Mouse (Mus musculus): ENCODE results near the gene Fam107a. TPM values are rescaled to one million over a fixed set of nuclear protein-coding genes. Genes with fewer than 3 reads are reported as not detected.

The Fam107a gene
- polyA plus RNA-seq, 1 experiment from 2014 or later: 0.36 TPM

- Histone ChIP-seq H3K4me3 (ENCODE audit: low read depth, low read length) (no peak overlapping the region), H3K9ac (ENCODE audit: low read length) (no peak overlapping the region), H3K4me1 (replicated peaks; ENCODE audit: control insufficient read depth, insufficient read depth) (no peaks in the 10 kb centered on the region), H3K27ac (replicated peaks) (no peak overlapping the region), H3K36me3 (ENCODE audit: control insufficient read depth, insufficient read depth, low read length) (no peaks in the 10 kb centered on the region), H3K27me3 (ENCODE audit: control insufficient read depth, insufficient read depth, low read length) (no peaks in the 10 kb centered on the region), H3K9me3 (ENCODE audit: control insufficient read depth, low read length) (no peaks in the 10 kb centered on the region), H3K4me2 (replicated peaks; ENCODE audit: low read depth) (no peak overlapping the region)
- ATAC-seq (ENCODE audit: low FRiP score, low TSS enrichment) (no peak), DNase-seq (ENCODE audit: low spot score) (no peak)
- no peak for TF ChIP-seq EP300 (optimal IDR thresholded peaks at IDR 0.05)
- TF ChIP-seq CTCF (IDR thresholded peaks at IDR 0.05; ENCODE audit: low read depth): no peak
- WGBS: 49% methylated on average over 7 of the region's 7 CpGs
Measured at GRCm38 (mm10) chr14:8257521-8258334, 60.1 kb downstream of the Fam107a start.

DNA sequence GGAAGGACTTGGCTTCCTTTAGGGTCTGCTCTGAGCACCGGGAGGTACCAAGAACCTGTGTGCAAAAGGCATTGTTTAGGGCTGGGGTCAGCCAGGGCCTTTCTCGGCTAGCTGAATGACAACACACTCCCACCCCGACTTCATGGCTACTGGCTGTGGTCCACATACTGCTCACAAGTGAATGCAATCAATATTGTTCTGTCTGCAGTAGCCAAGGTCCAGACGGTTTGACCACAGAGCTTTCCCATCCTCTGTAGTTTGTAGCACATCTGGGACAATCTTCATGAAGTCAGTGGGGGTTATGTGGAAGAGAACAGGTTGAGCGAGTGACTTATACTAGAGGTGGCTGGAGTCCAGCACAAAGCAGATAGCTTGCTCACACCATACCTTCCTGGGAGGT lies 60.9 kb downstream of the Fam107a start:
- Histone ChIP-seq H3K4me3 (ENCODE audit: low read depth, low read length) (no peak overlapping the region), H3K27me3 (ENCODE audit: control insufficient read depth, insufficient read depth, low read length) (no peaks in the 10 kb centered on the region), H3K4me2 (replicated peaks; ENCODE audit: low read depth) (no peak overlapping the region), H3K4me1 (replicated peaks; ENCODE audit: control insufficient read depth, insufficient read depth) (no peaks in the 10 kb centered on the region), H3K9ac (ENCODE audit: low read length) (no peak overlapping the region; the same call in 1 of the 2 replicates), H3K27ac (replicated peaks) (no peak overlapping the region), H3K9me3 (ENCODE audit: control insufficient read depth, low read length) (no peaks in the 10 kb centered on the region), H3K36me3 (ENCODE audit: control insufficient read depth, insufficient read depth, low read length) (no peaks in the 10 kb centered on the region)
- DNase-seq (ENCODE audit: low spot score) (no peak), ATAC-seq (ENCODE audit: low FRiP score, low TSS enrichment) (no peak)
- 54% methylated on average over 5 of the region's 5 CpGs for WGBS
- TF ChIP-seq CTCF (IDR thresholded peaks at IDR 0.05; ENCODE audit: low read depth) (no peak), EP300 (optimal IDR thresholded peaks at IDR 0.05) (no peak)

- ATAC-seq (ENCODE audit: low FRiP score, low TSS enrichment) (no peak), DNase-seq (ENCODE audit: low spot score) (no peak)
- H3K4me2 ChIP-seq (replicated peaks; ENCODE audit: low read depth): no peak overlapping the region
- no peaks in the 10 kb centered on the region for H3K27me3 ChIP-seq (ENCODE audit: control insufficient read depth, insufficient read depth, low read length)
- no peak overlapping the region for H3K9ac ChIP-seq (ENCODE audit: low read length)
- WGBS: 54% methylated on average over 6 of the region's 6 CpGs
- no peak overlapping the region for H3K27ac ChIP-seq (replicated peaks)
- TF ChIP-seq EP300 (optimal IDR thresholded peaks at IDR 0.05) (no peak), CTCF (IDR thresholded peaks at IDR 0.05; ENCODE audit: low read depth) (no peak)
- H3K4me3 ChIP-seq (ENCODE audit: low read depth, low read length): no peak overlapping the region
- no peaks in the 10 kb centered on the region for H3K9me3 ChIP-seq (ENCODE audit: control insufficient read depth, low read length)
- H3K36me3 ChIP-seq (ENCODE audit: control insufficient read depth, insufficient read depth, low read length): no peaks in the 10 kb centered on the region
- no peaks in the 10 kb centered on the region for H3K4me1 ChIP-seq (replicated peaks; ENCODE audit: control insufficient read depth, insufficient read depth)
Measured at GRCm38 (mm10) chr14:8256072-8256471, 61.8 kb downstream of the Fam107a start.

- TF ChIP-seq EP300 (optimal IDR thresholded peaks at IDR 0.05) (no peak), CTCF (IDR thresholded peaks at IDR 0.05; ENCODE audit: low read depth) (peak; percentile 78)
- Histone ChIP-seq H3K27me3 (ENCODE audit: control insufficient read depth, insufficient read depth, low read length) (no peaks in the 10 kb centered on the region), H3K36me3 (ENCODE audit: control insufficient read depth, insufficient read depth, low read length) (no peaks in the 10 kb centered on the region), H3K4me1 (replicated peaks; ENCODE audit: control insufficient read depth, insufficient read depth) (no peaks in the 10 kb centered on the region), H3K4me2 (replicated peaks; ENCODE audit: low read depth) (no peak overlapping the region), H3K4me3 (ENCODE audit: low read depth, low read length) (no peak overlapping the region), H3K9me3 (ENCODE audit: control insufficient read depth, low read length) (no peaks in the 10 kb centered on the region), H3K9ac (ENCODE audit: low read length) (no peak overlapping the region), H3K27ac (replicated peaks) (no peak overlapping the region)
- ATAC-seq (ENCODE audit: low FRiP score, low TSS enrichment): no peak
- 66% methylated on average over 7 of the region's 7 CpGs for WGBS
- DNase-seq (ENCODE audit: low spot score): peak; percentile 61
Measured at GRCm38 (mm10) chr14:8255076-8255729, 62.6 kb downstream of the Fam107a start.

DNA sequence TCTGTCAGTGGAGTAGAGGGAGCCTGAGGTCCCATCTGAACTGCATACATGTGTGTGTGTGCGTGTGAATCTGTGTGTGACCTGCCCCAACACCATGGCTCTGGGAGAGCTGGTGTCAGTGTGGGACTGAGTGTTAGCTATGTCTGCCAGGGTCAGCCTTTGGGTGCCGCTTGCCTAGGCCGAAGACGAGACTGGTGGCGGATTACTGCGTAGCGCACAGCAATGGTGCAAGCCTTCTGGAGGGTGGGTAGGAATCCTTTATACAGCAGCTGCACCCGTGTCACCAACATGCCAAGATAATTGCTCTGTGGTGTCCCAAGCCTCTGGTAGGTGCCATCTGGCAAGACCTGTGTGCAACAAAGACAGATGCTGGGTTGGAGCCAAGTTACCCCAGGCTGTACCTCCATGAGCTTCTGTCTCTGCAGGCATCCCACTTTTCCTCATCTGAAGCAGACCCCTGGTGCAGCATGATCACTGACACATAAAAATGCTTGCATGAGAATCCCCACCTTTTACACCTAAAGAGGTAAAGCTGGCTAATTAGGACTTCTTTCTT lies 66.4 kb downstream of the Fam107a start:
- DNase-seq (ENCODE audit: low spot score) (no peak), ATAC-seq (ENCODE audit: low FRiP score, low TSS enrichment) (no peak; the same call in 1 of the 2 replicates)
- H3K4me1 ChIP-seq (replicated peaks; ENCODE audit: control insufficient read depth, insufficient read depth): no peaks in the 10 kb centered on the region
- H3K36me3 ChIP-seq (ENCODE audit: control insufficient read depth, insufficient read depth, low read length): no peaks in the 10 kb centered on the region
- no peak overlapping the region for H3K9ac ChIP-seq (ENCODE audit: low read length)
- H3K27ac ChIP-seq (replicated peaks): no peak overlapping the region
- no peak overlapping the region for H3K4me3 ChIP-seq (ENCODE audit: low read depth, low read length)
- H3K9me3 ChIP-seq (ENCODE audit: control insufficient read depth, low read length): no peaks in the 10 kb centered on the region
- TF ChIP-seq EP300 (optimal IDR thresholded peaks at IDR 0.05) (no peak), CTCF (IDR thresholded peaks at IDR 0.05; ENCODE audit: low read depth) (no peak)
- H3K27me3 ChIP-seq (ENCODE audit: control insufficient read depth, insufficient read depth, low read length): no peaks in the 10 kb centered on the region
- 94% methylated on average over 8 of the region's 8 CpGs for WGBS
- no peak overlapping the region for H3K4me2 ChIP-seq (replicated peaks; ENCODE audit: low read depth)

Measured in stomach, postnatal 0 days (tissue).